Mouse (Mus musculus) lung, embryonic 16.5 days (tissue): Measurements from ENCODE around the gene St3gal2. TPM values are rescaled to one million over a fixed set of nuclear protein-coding genes. Genes with fewer than 3 reads are reported as not detected.

Source experiments
- ATAC-seq: fragments of 200-750 bp; cut with Nextera tagmentation; 2 replicates; pipeline ENCODE4 v1.8.0; 2017; ENCODE audit warnings: low read depth, mild to moderate bottlenecking, moderate library complexity
- H3K27ac ChIP-seq: fragments of 300-500 bp; sonication (generic); 2 replicates; pipeline ENCODE4 v1.5.1; 2014; ENCODE audit warnings: mild to moderate bottlenecking, control low read depth, low read length
- H3K27me3 ChIP-seq: fragments of 300-500 bp; sonication (generic); 2 replicates; pipeline ENCODE4 v1.6.1; 2014; ENCODE audit warnings: low read depth, low read length, mixed read lengths; ENCODE audit not compliant: control insufficient read depth, insufficient read depth
- H3K36me3 ChIP-seq: fragments of 300-500 bp; sonication (generic); 2 replicates; pipeline ENCODE4 v1.6.1; 2014; ENCODE audit warnings: low read length; ENCODE audit not compliant: control insufficient read depth, insufficient read depth
- H3K4me1 ChIP-seq: fragments of 300-500 bp; sonication (generic); replicated peaks from 2 replicates; pipeline ENCODE4 v1.6.1; 2014; ENCODE audit warnings: low read length, mixed read lengths; ENCODE audit not compliant: control insufficient read depth, insufficient read depth
- H3K4me2 ChIP-seq: fragments of 300-500 bp; sonication (generic); 2 replicates; pipeline ENCODE4 v1.6.1; 2014; ENCODE audit warnings: low read depth, low read length, control low read depth
- H3K4me3 ChIP-seq: fragments of 300-500 bp; sonication (generic); 2 replicates; pipeline ENCODE4 v1.5.1; 2014; ENCODE audit warnings: mild to moderate bottlenecking, low read length, control low read depth
- H3K9ac ChIP-seq: fragments of 300-500 bp; sonication (generic); 2 replicates; pipeline ENCODE4 v1.6.1; 2014; ENCODE audit warnings: low read length, control low read depth
- H3K9me3 ChIP-seq: fragments of 300-500 bp; sonication (generic); 2 replicates; pipeline ENCODE4 v1.6.1; 2016; ENCODE audit warnings: low read length; ENCODE audit not compliant: control insufficient read depth
- WGBS: fragments of 180-500 bp; shearing (Covaris S2); extraction: QIAGEN DNeasy Blood & Tissue Kit; methylation state at CpG from one replicate; pipeline ENCODE4 v1.1.7; 2014; 5-methylcytosine and 5-hydroxymethylcytosine counted together
- polyA plus RNA-seq: library from polyadenylated mRNA; unstranded; fragments of >200 nt; fragmentation: Nextera tagmentation; extraction: Ambion mirVana; gene quantifications from 2 replicates; pipeline ENCODE4 v1.2.1, GENCODE M21; 2015

St3gal2 gene
- 17.6 and 19.5 TPM in 2 replicates for polyA plus RNA-seq

DNA sequence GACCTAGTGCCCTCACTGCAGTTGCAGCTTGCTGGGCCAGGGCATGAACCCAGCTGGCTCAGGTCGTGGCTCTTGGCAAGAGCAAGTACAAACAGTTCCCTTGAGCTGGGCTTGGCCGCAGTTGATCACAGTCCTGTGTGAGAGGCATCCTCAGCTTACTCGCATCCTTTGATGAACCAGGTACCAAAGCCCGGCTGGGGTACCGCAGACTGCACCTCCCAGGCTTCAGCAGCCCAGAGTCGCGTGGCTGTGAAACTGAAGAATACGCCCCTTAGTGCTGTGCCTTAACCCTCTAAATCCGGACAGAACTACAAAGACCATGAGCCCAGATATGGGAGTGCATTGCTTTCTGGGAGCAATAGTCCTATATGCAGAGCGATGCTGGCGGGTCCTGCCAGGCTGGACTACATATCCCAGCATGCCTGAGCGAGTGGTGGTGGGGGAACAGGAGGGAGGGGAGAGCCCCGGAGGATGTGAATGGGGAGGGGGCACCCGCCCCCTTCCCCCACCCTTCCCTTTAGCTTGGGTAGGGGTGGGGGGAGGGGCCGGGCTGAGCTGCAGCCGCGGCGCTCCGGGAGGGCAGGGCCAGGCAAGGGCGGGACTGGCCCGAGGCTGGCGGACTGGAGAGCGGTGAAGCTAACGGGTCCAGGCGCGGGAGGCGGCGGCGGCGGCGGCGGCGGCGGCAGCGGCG, at the start of gene St3gal2:
Gene St3gal2, plus strand, starts transcription at position 582 of the 691 bp plus-strand sequence.
- peak within 1 kb of the TSS; percentile 81 for H3K4me2 ChIP-seq
- WGBS, result under 1% methylated on average over 26 of the region's 36 CpGs
- peak within 1 kb of the TSS; percentile 84 for H3K4me3 ChIP-seq
- peak within 1 kb of the TSS; percentile 59 for H3K27ac ChIP-seq
- no peaks in the 10 kb centered on the region for H3K27me3 ChIP-seq
- no peaks in the 10 kb centered on the region for H3K36me3 ChIP-seq
- peak; percentile 99 for ATAC-seq
- no peaks in the 10 kb centered on the region for H3K9me3 ChIP-seq
- peaks cover 14% of the 10 kb centered on the region for H3K4me1 ChIP-seq
- peak within 1 kb of the TSS; percentile 86 for H3K9ac ChIP-seq

DNA sequence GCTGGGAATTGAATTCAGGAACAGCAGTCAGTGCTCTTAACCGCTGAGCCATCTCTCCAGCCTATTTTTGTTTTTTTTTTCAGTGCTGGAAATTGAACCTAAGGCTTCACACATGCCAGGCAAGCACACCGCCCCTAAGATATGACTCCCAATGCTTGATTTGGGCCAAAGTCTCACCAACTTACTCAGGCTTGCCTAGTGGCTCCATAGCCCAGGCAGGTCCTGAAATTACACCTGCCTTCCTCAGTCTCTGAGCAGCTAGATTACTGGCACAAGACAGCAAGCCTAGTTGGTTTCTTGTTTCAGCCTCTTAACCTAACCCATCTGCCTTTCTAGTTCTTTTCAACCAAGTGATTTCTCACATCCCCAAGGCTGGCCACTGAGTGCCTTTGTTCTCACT, 49.2 kb upstream of the St3gal2 start:
- no peak overlapping the region for H3K9ac ChIP-seq
- no peaks in the 10 kb centered on the region for H3K27me3 ChIP-seq
- no peak overlapping the region for H3K27ac ChIP-seq
- no peaks in the 10 kb centered on the region for H3K9me3 ChIP-seq
- no peak for ATAC-seq
- no peak overlapping the region for H3K4me3 ChIP-seq
- WGBS, result 98% methylated on average over 2 of the region's 2 CpGs
- H3K36me3 ChIP-seq, result peaks cover 39% of the 10 kb centered on the region
- no peak overlapping the region for H3K4me2 ChIP-seq
- no peaks in the 10 kb centered on the region for H3K4me1 ChIP-seq

DNA sequence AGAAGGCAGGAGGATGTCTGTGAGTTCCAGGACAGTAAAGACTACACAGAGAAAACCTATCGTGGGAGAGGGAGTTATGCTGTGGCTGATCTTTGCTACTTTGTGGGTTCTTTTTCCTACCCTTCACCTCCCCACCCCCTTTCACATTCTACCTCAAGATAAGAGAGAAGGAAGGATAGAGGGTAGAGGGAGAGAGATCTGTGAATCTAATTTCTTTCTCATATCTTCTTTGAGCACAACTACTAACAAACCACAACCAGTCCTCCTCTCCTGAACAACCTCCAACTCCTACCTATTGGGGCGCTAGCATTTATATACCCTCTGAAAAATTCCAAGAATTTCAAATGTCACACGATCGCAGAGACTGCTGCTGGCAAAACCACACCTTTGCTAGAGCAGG, 41.9 kb upstream of the St3gal2 start:
- Histone ChIP-seq H3K9ac (no peak overlapping the region), H3K36me3 (peaks cover 44% of the 10 kb centered on the region), H3K4me3 (no peak overlapping the region), H3K4me2 (no peak overlapping the region), H3K27me3 (no peaks in the 10 kb centered on the region), H3K27ac (no peak overlapping the region), H3K4me1 (no peaks in the 10 kb centered on the region), H3K9me3 (no peaks in the 10 kb centered on the region)
- no peak for ATAC-seq
- 74% methylated on average over 4 of the region's 4 CpGs for WGBS

DNA sequence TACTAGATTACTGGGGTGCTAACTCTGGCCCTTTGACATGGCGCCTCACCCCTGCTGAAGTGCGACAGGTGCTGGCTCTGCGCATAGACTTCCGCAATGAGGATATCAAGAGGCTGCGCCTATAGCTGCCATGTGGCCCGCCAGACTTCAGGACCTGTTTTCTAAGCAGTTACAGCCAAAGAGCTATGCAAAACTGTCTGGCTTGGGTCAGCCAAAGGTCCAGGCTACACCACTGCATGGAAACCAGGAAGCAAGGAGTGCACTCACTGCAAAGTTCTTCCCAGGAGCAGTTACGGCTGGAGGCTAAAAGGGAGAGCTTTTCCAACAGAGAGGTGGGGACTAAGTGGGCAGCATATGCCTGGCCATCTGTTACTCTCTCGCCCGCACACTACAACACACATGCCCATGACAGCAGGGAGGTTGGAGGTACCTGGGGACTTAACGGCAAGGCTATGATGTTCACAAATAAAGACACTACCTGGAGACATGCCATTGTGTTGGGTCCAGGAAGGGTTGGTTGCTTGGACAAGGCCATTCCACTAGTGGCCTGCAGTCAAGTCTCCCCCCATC, 37.9 kb upstream of the St3gal2 start:
- WGBS, result 91% methylated on average over 10 of the region's 10 CpGs
- no peaks in the 10 kb centered on the region for H3K27me3 ChIP-seq
- H3K27ac ChIP-seq, result no peak overlapping the region
- no peaks in the 10 kb centered on the region for H3K4me1 ChIP-seq
- no peaks in the 10 kb centered on the region for H3K9me3 ChIP-seq
- H3K4me2 ChIP-seq, result no peak overlapping the region
- no peak for ATAC-seq
- peaks cover 44% of the 10 kb centered on the region for H3K36me3 ChIP-seq
- H3K4me3 ChIP-seq, result no peak overlapping the region
- no peak overlapping the region for H3K9ac ChIP-seq

DNA sequence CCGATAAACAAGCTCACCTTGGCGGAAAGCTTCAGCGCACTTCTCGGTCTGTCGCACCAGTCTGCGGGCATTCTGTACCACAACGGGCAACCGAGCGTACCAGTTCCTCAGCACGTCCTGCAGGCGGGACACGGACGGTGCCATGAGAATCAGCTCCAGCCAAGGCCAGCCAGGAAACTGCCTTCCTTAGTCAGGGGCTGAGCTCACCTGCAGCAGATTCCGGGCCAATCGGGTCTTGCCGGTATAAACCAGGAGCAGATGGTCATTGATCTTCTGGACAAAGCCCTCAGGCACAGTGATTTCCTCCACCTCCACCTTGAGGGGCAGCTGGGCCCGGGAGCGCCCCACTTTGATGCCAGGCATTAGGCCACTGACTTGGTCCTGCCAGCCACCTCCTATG, 35.9 kb upstream of the St3gal2 start:
- no peak overlapping the region for H3K27ac ChIP-seq
- H3K4me3 ChIP-seq, result no peak overlapping the region
- ATAC-seq, result no peak
- H3K4me1 ChIP-seq, result no peaks in the 10 kb centered on the region
- 96% methylated on average over 18 of the region's 18 CpGs for WGBS
- peaks cover 44% of the 10 kb centered on the region for H3K36me3 ChIP-seq
- no peaks in the 10 kb centered on the region for H3K27me3 ChIP-seq
- H3K9me3 ChIP-seq, result no peaks in the 10 kb centered on the region
- no peak overlapping the region for H3K4me2 ChIP-seq
- no peak overlapping the region for H3K9ac ChIP-seq

DNA sequence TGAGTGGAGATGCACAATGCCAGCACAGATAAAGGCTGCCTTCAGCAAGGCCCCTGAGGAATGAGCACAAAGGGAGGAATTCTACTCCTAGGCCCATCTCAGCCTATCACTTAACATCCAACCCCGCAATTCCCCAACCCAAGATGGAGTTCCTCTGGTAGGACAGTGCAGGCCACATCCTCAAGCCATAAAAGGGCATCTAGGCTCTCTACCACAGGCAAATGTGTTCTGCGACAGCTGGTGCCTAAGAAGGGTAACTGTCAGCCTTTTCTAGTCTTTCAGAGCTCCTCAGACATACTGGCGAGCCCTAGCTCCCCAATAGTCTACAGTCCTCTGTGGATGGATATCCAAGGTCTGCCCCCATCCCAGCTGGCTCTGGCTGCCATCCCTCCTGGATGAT, 33.1 kb upstream of the St3gal2 start:
- Histone ChIP-seq H3K4me3 (no peak overlapping the region), H3K9me3 (no peaks in the 10 kb centered on the region), H3K4me1 (no peaks in the 10 kb centered on the region), H3K27me3 (no peaks in the 10 kb centered on the region), H3K36me3 (peaks cover 26% of the 10 kb centered on the region), H3K27ac (no peak overlapping the region), H3K4me2 (no peak overlapping the region), H3K9ac (no peak overlapping the region)
- ATAC-seq, result no peak
- 77% methylated on average over 3 of the region's 3 CpGs for WGBS

DNA sequence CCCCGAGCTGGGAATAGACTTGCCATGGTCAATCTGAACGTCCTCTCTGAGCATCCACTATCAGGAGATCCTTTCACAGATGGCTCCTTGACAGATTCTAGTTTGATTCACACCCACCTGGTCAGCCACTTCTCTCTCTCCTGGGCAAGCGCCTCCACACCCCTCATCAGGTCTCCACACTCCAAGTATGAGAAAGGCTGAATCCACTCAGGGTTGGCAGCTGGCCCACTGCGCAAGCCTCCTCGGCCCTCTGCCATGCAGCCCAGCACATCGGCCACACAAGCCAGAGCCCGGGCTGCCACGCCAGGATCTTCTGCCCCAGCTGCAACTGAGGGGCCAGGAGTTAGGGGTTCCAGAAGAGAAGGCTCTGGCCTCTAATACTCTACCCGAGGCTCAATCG, 32.2 kb upstream of the St3gal2 start:
- peaks cover 18% of the 10 kb centered on the region for H3K36me3 ChIP-seq
- H3K4me1 ChIP-seq, result no peaks in the 10 kb centered on the region
- no peaks in the 10 kb centered on the region for H3K27me3 ChIP-seq
- no peaks in the 10 kb centered on the region for H3K9me3 ChIP-seq
- no peak overlapping the region for H3K9ac ChIP-seq
- no peak overlapping the region for H3K27ac ChIP-seq
- no peak overlapping the region for H3K4me3 ChIP-seq
- no peak for ATAC-seq
- H3K4me2 ChIP-seq, result no peak overlapping the region
- 81% methylated on average over 10 of the region's 10 CpGs for WGBS

DNA sequence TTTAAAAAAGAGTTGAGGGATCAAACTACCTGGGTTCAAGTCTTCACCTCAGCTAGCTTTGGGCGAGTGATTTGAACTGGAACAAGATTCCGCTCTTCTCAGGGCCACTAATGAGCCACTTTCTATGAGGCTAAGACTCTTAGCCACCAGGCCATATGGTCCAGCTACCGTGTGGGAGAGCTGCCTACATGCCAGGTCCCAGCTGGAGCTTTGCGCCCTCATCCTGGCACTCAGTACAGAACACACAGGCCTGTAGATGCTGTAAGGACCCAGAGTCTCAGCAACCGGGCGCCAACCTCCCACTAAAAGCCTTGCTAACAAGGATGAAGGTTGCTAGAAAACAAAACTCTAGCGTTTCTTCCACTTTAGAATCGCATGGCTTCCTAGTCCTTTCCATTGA, 31.3 kb upstream of the St3gal2 start:
- peaks cover 11% of the 10 kb centered on the region for H3K36me3 ChIP-seq
- H3K4me2 ChIP-seq, result no peak overlapping the region
- H3K9me3 ChIP-seq, result no peaks in the 10 kb centered on the region
- no peaks in the 10 kb centered on the region for H3K4me1 ChIP-seq
- ATAC-seq, result no peak
- no peak overlapping the region for H3K27ac ChIP-seq
- H3K9ac ChIP-seq, result no peak overlapping the region
- no peak overlapping the region for H3K4me3 ChIP-seq
- 87% methylated on average over 8 of the region's 8 CpGs for WGBS
- no peaks in the 10 kb centered on the region for H3K27me3 ChIP-seq

DNA sequence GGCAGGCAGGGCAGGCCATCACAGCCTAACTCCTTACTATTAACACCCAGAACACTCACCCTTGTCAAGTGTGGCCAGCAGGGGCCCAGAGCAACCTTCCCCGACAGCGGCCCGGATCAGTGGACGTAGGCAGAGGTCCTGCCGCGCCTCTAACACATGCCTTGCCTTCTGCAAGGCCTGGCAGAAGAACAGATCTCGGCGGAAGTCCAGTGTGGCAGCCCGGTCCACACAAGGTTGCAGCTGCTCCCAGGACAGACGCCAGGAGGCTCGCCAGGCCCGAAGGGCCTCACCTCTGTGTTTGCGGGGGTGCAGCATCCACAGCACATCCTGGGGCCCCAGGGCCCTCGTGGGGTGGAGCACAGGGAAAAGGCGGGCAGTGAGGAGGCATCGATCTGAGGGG, 30.9 kb upstream of the St3gal2 start:
- no peak overlapping the region for H3K4me3 ChIP-seq
- 84% methylated on average over 16 of the region's 16 CpGs for WGBS
- H3K27ac ChIP-seq, result no peak overlapping the region
- no peaks in the 10 kb centered on the region for H3K9me3 ChIP-seq
- H3K36me3 ChIP-seq, result peaks cover 8% of the 10 kb centered on the region
- H3K27me3 ChIP-seq, result no peaks in the 10 kb centered on the region
- ATAC-seq, result no peak
- H3K4me1 ChIP-seq, result no peaks in the 10 kb centered on the region
- no peak overlapping the region for H3K9ac ChIP-seq
- H3K4me2 ChIP-seq, result no peak overlapping the region
